Mouse (Mus musculus): Measurements from ENCODE around the gene Parn.

DNA sequence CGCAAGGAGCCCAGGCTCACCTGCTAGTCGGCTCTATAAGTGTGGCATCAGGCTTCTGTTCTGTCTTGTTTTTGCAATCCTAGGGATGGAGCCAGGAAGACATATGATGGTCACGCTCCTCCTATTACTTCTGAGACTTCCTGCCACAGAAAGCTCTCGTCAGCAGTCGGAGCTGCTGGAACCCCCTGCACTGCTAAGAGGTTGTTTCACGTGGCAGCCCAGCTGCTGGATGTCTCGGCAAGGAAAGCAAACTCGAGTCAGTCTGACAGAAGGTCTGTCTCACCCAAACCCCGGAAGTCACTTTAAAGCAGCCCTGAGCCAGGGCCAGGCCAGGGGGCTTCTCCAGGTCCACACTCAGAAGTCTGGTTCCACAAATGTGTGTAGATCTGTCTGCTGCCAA, 82.7 kb downstream of the Parn start:
- TF ChIP-seq CTCF (IDR thresholded peaks at IDR 0.05; ENCODE audit: control insufficient read depth, insufficient read depth, insufficient replicate concordance, low read depth, low read length) (no peak), POLR2A (IDR thresholded peaks at IDR 0.05; ENCODE audit: control insufficient read depth, low read depth, low read length) (no peak)
